Mouse (Mus musculus) liver, adult 2 months (tissue): ENCODE measurements at regions not wholly inside any gene's neighbourhood (a gene's known extent, or its start where the extent isn't known, plus 50 kb on each side); places are given as distances from the start of the nearest gene placed in this dataset.
A peak's percentile ranks its signal among the peaks of the same experiment; 100 is the strongest.

ENCODE experiments used
- DNase-seq: peaks from one replicate; pipeline ENCODE4 v3.0.0-alpha.2; 2011; ENCODE audit warnings: low read depth, low spot score; ENCODE audit errors: extremely low read depth
- H3K27ac ChIP-seq: fragments of 200-500 bp; replicated peaks from 2 replicates; pipeline ENCODE4 v1.5.1; 2012; ENCODE audit warnings: low read depth, mild to moderate bottlenecking, control low read depth, inconsistent platforms, low read length; ENCODE audit not compliant: insufficient read depth
- H3K27me3 ChIP-seq: fragments of 200-500 bp; 2 replicates; pipeline ENCODE4 v1.6.1; 2012; ENCODE audit warnings: mild to moderate bottlenecking, moderate library complexity, low read length, inconsistent platforms; ENCODE audit not compliant: control insufficient read depth, insufficient read depth
- H3K36me3 ChIP-seq: fragments of 200-500 bp; 2 replicates; pipeline ENCODE4 v1.6.1; 2012; ENCODE audit warnings: low read length, inconsistent platforms; ENCODE audit not compliant: control insufficient read depth, insufficient read depth
- H3K4me1 ChIP-seq: fragments of 200-500 bp; 2 replicates; pipeline ENCODE4 v1.6.1; 2011; ENCODE audit warnings: low read length; ENCODE audit not compliant: control insufficient read depth, insufficient read depth
- H3K4me3 ChIP-seq: fragments of 200-500 bp; 2 replicates; pipeline ENCODE4 v1.5.1; 2011; ENCODE audit warnings: low read depth, mild to moderate bottlenecking, control low read depth, low read length, moderate library complexity; ENCODE audit not compliant: insufficient read depth
- H3K79me2 ChIP-seq: fragments of 200-500 bp; 2 replicates; pipeline ENCODE4 v1.6.1; 2012; ENCODE audit warnings: inconsistent platforms, mild to moderate bottlenecking, low read length, moderate library complexity; ENCODE audit not compliant: control insufficient read depth, insufficient read depth
- H3K9ac ChIP-seq: fragments of 200-500 bp; 2 replicates; pipeline ENCODE4 v1.6.1; 2012; ENCODE audit warnings: low read depth, mild to moderate bottlenecking, control low read depth, inconsistent platforms, low read length
- CTCF ChIP-seq: fragments of 200-500 bp; IDR thresholded peaks from 2 replicates; pipeline ENCODE4 v1.5.1; 2011; ENCODE audit warnings: low read depth, low read length, control low read depth
- POLR2A ChIP-seq: fragments of 200-500 bp; IDR thresholded peaks from 2 replicates; pipeline ENCODE4 v1.6.1; 2011; ENCODE audit warnings: low read length, control low read depth; ENCODE audit not compliant: insufficient read depth; ENCODE audit errors: extremely low read depth
- WGBS: fragments of 180-500 bp; shearing (Covaris S2); methylation state at CpG from one replicate; pipeline ENCODE4 v1.1.7; 2018; 5-methylcytosine and 5-hydroxymethylcytosine counted together

DNA sequence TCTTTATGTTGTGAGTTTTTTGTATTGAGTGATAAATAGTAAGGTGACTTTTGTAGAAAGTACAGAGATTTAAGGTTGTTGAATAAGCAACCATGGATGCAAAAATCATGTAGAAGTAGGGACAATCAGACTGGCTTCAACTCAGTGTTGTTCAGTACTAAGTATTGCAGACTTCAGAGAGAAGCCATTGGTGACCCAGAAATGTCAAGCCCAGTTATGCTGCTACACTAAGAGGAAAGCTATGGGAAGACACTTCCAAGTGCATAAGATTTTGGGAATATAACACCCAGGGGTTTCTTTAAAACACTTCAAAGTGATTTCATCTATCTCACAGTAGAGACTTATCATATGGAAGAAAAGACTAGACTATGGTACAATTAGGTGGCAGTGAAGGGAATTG lies 154.8 kb upstream of the Tle4 start:
- H3K79me2 ChIP-seq, result no peaks in the 10 kb centered on the region
- peaks cover 2% of the 10 kb centered on the region; the same call in 1 of the 2 replicates for H3K27me3 ChIP-seq
- H3K4me1 ChIP-seq, result no peaks in the 10 kb centered on the region
- no peaks in the 10 kb centered on the region for H3K36me3 ChIP-seq
- H3K9ac ChIP-seq, result no peak overlapping the region
- no peak for DNase-seq
- no peak overlapping the region for H3K27ac ChIP-seq
- no peak overlapping the region for H3K4me3 ChIP-seq
- TF ChIP-seq CTCF (no peak), POLR2A (no peak)

- Histone ChIP-seq H3K9ac (no peak overlapping the region), H3K27me3 (no peaks in the 10 kb centered on the region), H3K4me3 (no peak overlapping the region), H3K27ac (no peak overlapping the region), H3K36me3 (no peaks in the 10 kb centered on the region), H3K4me1 (peaks cover 3% of the 10 kb centered on the region; the same call in 1 of the 2 replicates), H3K79me2 (no peaks in the 10 kb centered on the region)
- WGBS, result 28% methylated on average over 3 of the region's 3 CpGs
- DNase-seq, result peak; percentile 91
- TF ChIP-seq POLR2A, result no peak
- no peak for TF ChIP-seq CTCF
These were observed 144.5 kb upstream of the Tle4 start for GRCm38 (mm10) chr19:14742361-14742760.

DNA sequence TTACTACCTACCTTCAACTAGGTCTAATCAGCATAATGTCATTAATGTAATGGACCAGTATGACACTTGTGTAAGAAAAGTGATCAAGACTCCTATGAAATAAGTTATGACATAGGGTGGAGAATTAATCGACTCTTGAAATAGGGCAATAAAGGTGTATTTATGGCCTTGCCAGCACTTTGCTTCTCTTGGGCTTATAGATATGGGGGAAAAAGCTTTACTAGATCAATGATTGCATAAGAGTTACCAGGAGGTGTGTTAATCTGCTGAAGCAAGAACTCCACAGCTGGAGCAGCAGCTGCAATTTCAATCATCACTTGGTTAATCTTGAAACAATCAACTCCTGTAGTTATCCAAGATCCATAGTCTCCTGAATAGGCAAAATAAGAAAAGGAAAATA lies 143.1 kb upstream of the Tle4 start:
- H3K4me1 ChIP-seq, result peaks cover 3% of the 10 kb centered on the region; the same call in 1 of the 2 replicates
- H3K27ac ChIP-seq, result no peak overlapping the region
- H3K9ac ChIP-seq, result no peak overlapping the region
- no peaks in the 10 kb centered on the region for H3K79me2 ChIP-seq
- TF ChIP-seq POLR2A (no peak), CTCF (no peak)
- H3K36me3 ChIP-seq, result no peaks in the 10 kb centered on the region
- no peak overlapping the region for H3K4me3 ChIP-seq
- 67% methylated on average over 1 of the region's 1 CpGs for WGBS
- H3K27me3 ChIP-seq, result no peaks in the 10 kb centered on the region
- DNase-seq, result peak; percentile 53

DNA sequence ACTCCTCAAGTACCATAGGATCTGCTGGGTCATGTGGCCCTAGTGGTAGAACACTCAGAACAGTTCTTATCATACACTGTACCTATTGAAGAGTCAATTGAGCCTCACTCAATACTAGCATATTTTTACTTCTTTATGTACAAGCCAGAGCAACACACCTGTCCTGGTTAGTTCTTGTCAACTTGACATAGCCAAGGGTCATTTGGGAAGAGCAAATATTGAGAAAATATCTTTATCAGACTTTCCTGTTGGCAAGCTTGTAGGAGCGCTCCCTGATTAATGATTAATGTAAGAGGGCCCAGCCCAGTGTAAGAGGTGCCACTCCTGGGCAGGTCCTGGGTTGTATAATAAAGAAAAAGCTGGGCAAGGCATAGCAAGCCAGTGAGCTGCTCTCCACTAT lies 142.3 kb upstream of the Tle4 start:
- TF ChIP-seq CTCF (no peak), POLR2A (no peak)
- Histone ChIP-seq H3K4me1 (peaks cover 3% of the 10 kb centered on the region; the same call in 1 of the 2 replicates), H3K36me3 (no peaks in the 10 kb centered on the region), H3K27me3 (no peaks in the 10 kb centered on the region), H3K4me3 (no peak overlapping the region), H3K79me2 (no peaks in the 10 kb centered on the region), H3K27ac (no peak overlapping the region), H3K9ac (no peak overlapping the region)
- 39% methylated on average over 1 of the region's 1 CpGs for WGBS
- DNase-seq, result peak; percentile 96

- DNase-seq, result no peak
- Histone ChIP-seq H3K36me3 (no peaks in the 10 kb centered on the region), H3K9ac (no peak overlapping the region), H3K27me3 (no peaks in the 10 kb centered on the region), H3K4me3 (no peak overlapping the region), H3K27ac (no peak overlapping the region), H3K79me2 (no peaks in the 10 kb centered on the region), H3K4me1 (peaks cover 3% of the 10 kb centered on the region; the same call in 1 of the 2 replicates)
- WGBS, result 45% methylated on average over 1 of the region's 1 CpGs
- TF ChIP-seq CTCF, result no peak
- no peak for TF ChIP-seq POLR2A
These were observed 138.7 kb upstream of the Tle4 start for GRCm38 (mm10) chr19:14736514-14736913.

- H3K4me3 ChIP-seq, result no peak overlapping the region
- no peaks in the 10 kb centered on the region for H3K27me3 ChIP-seq
- peaks cover 3% of the 10 kb centered on the region; the same call in 1 of the 2 replicates for H3K4me1 ChIP-seq
- no peak for DNase-seq
- no peak overlapping the region for H3K9ac ChIP-seq
- TF ChIP-seq CTCF, result no peak
- WGBS, result 72% methylated on average over 3 of the region's 3 CpGs
- no peaks in the 10 kb centered on the region for H3K36me3 ChIP-seq
- no peak overlapping the region for H3K27ac ChIP-seq
- H3K79me2 ChIP-seq, result no peaks in the 10 kb centered on the region
These were observed 127.5 kb upstream of the Tle4 start for GRCm38 (mm10) chr19:14725329-14725728.

GRCm38 (mm10) chr19:14724637-14725036 lies 126.8 kb upstream of the Tle4 start:
- peak; percentile 98 for DNase-seq
- Histone ChIP-seq H3K27me3 (no peaks in the 10 kb centered on the region), H3K27ac (no peak overlapping the region), H3K36me3 (no peaks in the 10 kb centered on the region), H3K4me1 (peaks cover 3% of the 10 kb centered on the region; the same call in 1 of the 2 replicates), H3K4me3 (no peak overlapping the region), H3K9ac (no peak overlapping the region), H3K79me2 (no peaks in the 10 kb centered on the region)
- no peak for TF ChIP-seq POLR2A
- no peak for TF ChIP-seq CTCF
- 13% methylated on average over 4 of the region's 4 CpGs for WGBS
